Mouse (Mus musculus): ENCODE data around the gene Gm8082. TPM values are rescaled to one million over a fixed set of nuclear protein-coding genes. Genes with fewer than 3 reads are reported as not detected.
"Not testable (repeated sequence)": the region's sequence is repeated elsewhere in the genome, so short reads cannot be mapped to it uniquely, and the experiment has no call there.

The Gm8082 gene
- polyA plus RNA-seq (2012; rRNA removed) (not detected in 2 replicates), polyA plus RNA-seq (2014; fragmentation: Nextera tagmentation; extraction: Ambion mirVana) (not detected in 2 replicates)

DNA sequence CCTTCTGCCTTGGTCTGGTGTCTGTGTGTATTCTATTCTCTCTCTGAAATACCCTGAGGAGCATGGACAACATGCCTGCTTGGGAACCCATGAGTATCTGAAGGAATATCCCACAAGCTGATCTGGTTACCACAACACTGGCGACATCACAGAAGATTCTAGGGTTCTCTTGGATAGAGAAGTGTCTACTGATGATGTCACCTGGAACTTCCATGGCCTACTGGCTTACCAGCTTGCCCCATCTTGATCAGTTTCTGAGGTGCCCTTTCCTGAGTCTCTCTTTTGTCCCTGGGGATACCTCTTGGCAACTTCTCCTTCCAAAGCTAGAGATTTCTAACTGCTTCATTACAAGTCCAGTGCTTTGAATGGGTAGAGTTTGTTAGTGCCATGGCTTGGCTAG lies at the start of gene Gm8082:
Gene Gm8082 (minus strand): TSS at position 101 of the 400 bp plus-strand sequence.
- not testable (repeated sequence) for H3K36me3 ChIP-seq (replicated peaks; ENCODE audit: control insufficient read depth, insufficient read depth, low read depth); H3K4me3 ChIP-seq (ENCODE audit: insufficient read depth in 1 of 2, low read depth in 2 of 2, low read length in 2 of 2); ATAC-seq (ENCODE audit: insufficient read depth); H3K9ac ChIP-seq (replicated peaks); H3K9me3 ChIP-seq (ENCODE audit: control insufficient read depth, low read length); H3K27ac ChIP-seq; H3K27me3 ChIP-seq (ENCODE audit: control insufficient read depth, insufficient read depth, low read length); H3K4me1 ChIP-seq (replicated peaks; ENCODE audit: control insufficient read depth in 2 of 2, insufficient read depth in 2 of 2, low read length in 1 of 2); DNase-seq (ENCODE audit: low read depth in 3 of 3, low spot score in 3 of 3); H3K4me2 ChIP-seq (ENCODE audit: low read depth)
- no CpG with 5 or more reads among the region's 1 CpGs for WGBS (ENCODE audit: insufficient replicate concordance)

DNA sequence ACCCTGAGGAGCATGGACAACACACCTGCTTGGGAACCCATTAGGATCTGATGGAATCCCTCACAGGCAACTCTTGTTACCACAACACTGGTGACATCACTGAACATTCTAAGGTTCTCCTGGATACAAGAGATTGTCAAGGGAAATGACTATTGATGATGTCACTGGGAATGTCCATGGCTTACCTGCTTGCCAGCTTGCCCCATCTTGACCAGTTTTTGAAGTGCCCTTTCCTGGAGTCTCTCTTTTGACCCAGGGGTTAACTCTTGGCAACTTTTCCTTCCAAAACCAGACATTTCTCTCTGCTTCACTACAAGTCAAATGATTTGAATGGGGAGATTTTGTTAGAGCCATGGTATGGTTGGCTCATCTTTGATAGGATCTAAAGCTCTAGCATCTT lies 22.1 kb upstream of the Gm8082 start, which contains the start of gene Gm10376:
Gene Gm10376 (minus strand): TSS at position 101 of the 400 bp plus-strand sequence.
- DNase-seq (ENCODE audit: low read depth in 3 of 3, low spot score in 3 of 3); ATAC-seq (ENCODE audit: insufficient read depth); H3K27me3 ChIP-seq (ENCODE audit: control insufficient read depth, insufficient read depth, low read length); H3K27ac ChIP-seq; H3K4me2 ChIP-seq (ENCODE audit: low read depth); H3K4me1 ChIP-seq (replicated peaks; ENCODE audit: control insufficient read depth in 2 of 2, insufficient read depth in 2 of 2, low read length in 1 of 2); H3K4me3 ChIP-seq (ENCODE audit: insufficient read depth in 1 of 2, low read depth in 2 of 2, low read length in 2 of 2); H3K9ac ChIP-seq (replicated peaks); H3K9me3 ChIP-seq (ENCODE audit: control insufficient read depth, low read length); H3K36me3 ChIP-seq (replicated peaks; ENCODE audit: control insufficient read depth, insufficient read depth, low read depth): not testable (repeated sequence)

Other genes with a start within 250 kb of the Gm8082 start
- not detected in 2 replicates for gene Gm3015, start 224.8 kb downstream of the Gm8082 start, polyA plus RNA-seq (2012; rRNA removed)
- gene Gm3015, start 224.8 kb downstream of the Gm8082 start, polyA plus RNA-seq (2014; fragmentation: Nextera tagmentation; extraction: Ambion mirVana), result not detected in 2 replicates
- not detected in 2 replicates for gene Gm10377, start 195.6 kb downstream of the Gm8082 start, polyA plus RNA-seq (2012; rRNA removed)
- gene Gm10377, start 195.6 kb downstream of the Gm8082 start, polyA plus RNA-seq (2014; fragmentation: Nextera tagmentation; extraction: Ambion mirVana), result not detected in 2 replicates
- gene Gm21977, start 140.1 kb downstream of the Gm8082 start, polyA plus RNA-seq (2012; rRNA removed), result not detected in 2 replicates
- gene Gm21977, start 140.1 kb downstream of the Gm8082 start, polyA plus RNA-seq (2014; fragmentation: Nextera tagmentation; extraction: Ambion mirVana), result not detected in 2 replicates
- not detected in 2 replicates for gene Gm10376, start 22.0 kb upstream of the Gm8082 start, polyA plus RNA-seq (2012; rRNA removed)
- not detected in 2 replicates for gene Gm10376, start 22.0 kb upstream of the Gm8082 start, polyA plus RNA-seq (2014; fragmentation: Nextera tagmentation; extraction: Ambion mirVana)
- not detected in 2 replicates for gene Gm8094, start 83.0 kb upstream of the Gm8082 start, polyA plus RNA-seq (2012; rRNA removed)
- not detected in 2 replicates for gene Gm8094, start 83.0 kb upstream of the Gm8082 start, polyA plus RNA-seq (2014; fragmentation: Nextera tagmentation; extraction: Ambion mirVana)
- not detected in 2 replicates for gene Gm8104, start 107.0 kb upstream of the Gm8082 start, polyA plus RNA-seq (2012; rRNA removed)
- not detected in 2 replicates for gene Gm8104, start 107.0 kb upstream of the Gm8082 start, polyA plus RNA-seq (2014; fragmentation: Nextera tagmentation; extraction: Ambion mirVana)
- not detected in 2 replicates for gene Gm7233, start 186.2 kb upstream of the Gm8082 start, polyA plus RNA-seq (2012; rRNA removed)
- gene Gm7233, start 186.2 kb upstream of the Gm8082 start, polyA plus RNA-seq (2014; fragmentation: Nextera tagmentation; extraction: Ambion mirVana), result not detected in 2 replicates
- gene Gm8122, start 241.7 kb upstream of the Gm8082 start, polyA plus RNA-seq (2012; rRNA removed), result not detected in 2 replicates
- not detected in 2 replicates for gene Gm8122, start 241.7 kb upstream of the Gm8082 start, polyA plus RNA-seq (2014; fragmentation: Nextera tagmentation; extraction: Ambion mirVana)

Data from liver, embryonic 14.5 days (tissue).